ENCODE assay signal across 8 mouse cellular contexts in the genomic region with DNA sequence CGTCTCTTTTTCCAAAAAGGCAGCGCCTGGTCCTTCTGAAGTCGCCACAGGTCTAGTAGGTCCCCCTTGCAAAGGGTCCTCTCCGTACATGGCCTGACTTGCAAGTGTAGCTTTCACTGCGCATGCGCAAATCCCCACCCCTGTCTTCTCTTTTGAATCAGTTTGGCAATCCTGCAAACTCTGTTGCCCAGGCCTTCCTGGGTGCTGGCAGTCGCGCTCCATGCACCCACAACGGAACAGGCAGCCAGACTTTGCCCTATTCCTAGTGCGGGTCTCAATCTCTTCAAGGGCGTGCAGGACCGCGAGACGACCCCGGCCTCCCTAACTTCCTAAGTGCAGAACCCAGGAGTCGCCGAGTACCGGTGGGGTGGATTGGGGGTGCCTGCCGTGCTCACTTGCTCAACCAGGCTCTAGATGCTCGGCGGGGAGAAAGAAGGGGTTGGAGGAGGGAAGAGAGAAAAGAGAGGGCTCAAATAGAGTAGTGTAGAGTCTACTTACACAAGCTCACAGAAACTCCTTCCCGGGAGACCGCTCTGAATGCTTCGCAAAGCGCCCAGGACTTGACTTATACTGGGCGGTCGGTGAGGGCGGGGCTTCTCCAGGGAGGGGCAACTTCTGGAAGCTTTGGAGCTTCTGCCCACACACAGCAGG. TPM values are rescaled to one million over a fixed set of nuclear protein-coding genes. Genes with fewer than 3 reads are reported as not detected.
DNase-seq lines count a peak whose midpoint lies in the region; ATAC-seq lines count a peak whose summit lies in the region.

A gene (minus strand): TSS at position 580 of the 651 bp plus-strand sequence.

- H3K9me3 ChIP-seq in hindbrain, embryonic 11.5 days (ENCODE audit: control insufficient read depth, low read length), result no peaks in the 10 kb centered on the region

- H3K4me3 ChIP-seq in hindbrain, embryonic 11.5 days (ENCODE audit: low read depth, low read length), result peak within 1 kb of the TSS; percentile 55

- no peak within 1 kb of the TSS for H3K27ac ChIP-seq in hindbrain, embryonic 11.5 days (ENCODE audit: low read depth, low read length)

- H3K9ac ChIP-seq in hindbrain, embryonic 11.5 days (ENCODE audit: low read depth, low read length), result peak within 1 kb of the TSS; percentile 66

- peak; percentile 85 for DNase-seq in MEL-GATA-1-ER (ENCODE audit: extremely low read depth, low read depth)
- peak; percentile 66 for DNase-seq in cerebellum, adult 9-11 months
- peak; percentile 24 to 87 for DNase-seq in frontal cortex, adult 2 months (ENCODE audit: extremely low spot score in 1 of 2, low spot score in 1 of 2)
- DNase-seq in hindbrain, embryonic 11.5 days (ENCODE audit: low spot score), result peak; percentile 87
- peak; percentile 72 to 85 for DNase-seq in layer of hippocampus, postnatal 10 days (ENCODE audit: low spot score in 2 of 2)
- DNase-seq in lung, postnatal 10 days, result peak; percentile 88
- peak; percentile 84 for DNase-seq in retina, embryonic 14.5 days (ENCODE audit: low spot score)
- peak; percentile 85 to 90 for DNase-seq in thymus, postnatal 36 days

- WGBS in hindbrain, embryonic 11.5 days, result 3% methylated on average over 28 of the region's 28 CpGs

- H3K4me1 ChIP-seq in hindbrain, embryonic 11.5 days (replicated peaks; ENCODE audit: control insufficient read depth, insufficient read depth, low read length), result no peaks in the 10 kb centered on the region

- ATAC-seq in hindbrain, embryonic 11.5 days (ENCODE audit: low FRiP score), result peak; percentile 67

- peak within 1 kb of the TSS; percentile 85 for H3K4me2 ChIP-seq in hindbrain, embryonic 11.5 days (replicated peaks; ENCODE audit: low read depth, low read length)

- no peaks in the 10 kb centered on the region for H3K36me3 ChIP-seq in hindbrain, embryonic 11.5 days (ENCODE audit: control insufficient read depth, insufficient read depth, low read length)

- no peaks in the 10 kb centered on the region for H3K27me3 ChIP-seq in hindbrain, embryonic 11.5 days (ENCODE audit: control insufficient read depth, insufficient read depth, low read length)

RNA-seq across cellular contexts. Expression of the gene that starts here (rescaled TPM):
- 1.1 and 1.3 TPM in 2 replicates for polyA plus RNA-seq in frontal cortex, adult 2 months (2012; rRNA removed)
- polyA plus RNA-seq in hindbrain, embryonic 11.5 days (2014; fragmentation: Nextera tagmentation; extraction: Ambion mirVana), result 17.4 and 19.5 TPM in 2 replicates
- total RNA-seq in layer of hippocampus, postnatal 10 days (2021), result 1 to 10 TPM; 5.3 to 5.8 TPM
